Mouse (Mus musculus): ENCODE results near the gene Rbbp4. TPM values are rescaled to one million over a fixed set of nuclear protein-coding genes. Genes with fewer than 3 reads are reported as not detected.

The Rbbp4 gene
- polyA plus RNA-seq, 1 experiment, result 215 TPM

DNA sequence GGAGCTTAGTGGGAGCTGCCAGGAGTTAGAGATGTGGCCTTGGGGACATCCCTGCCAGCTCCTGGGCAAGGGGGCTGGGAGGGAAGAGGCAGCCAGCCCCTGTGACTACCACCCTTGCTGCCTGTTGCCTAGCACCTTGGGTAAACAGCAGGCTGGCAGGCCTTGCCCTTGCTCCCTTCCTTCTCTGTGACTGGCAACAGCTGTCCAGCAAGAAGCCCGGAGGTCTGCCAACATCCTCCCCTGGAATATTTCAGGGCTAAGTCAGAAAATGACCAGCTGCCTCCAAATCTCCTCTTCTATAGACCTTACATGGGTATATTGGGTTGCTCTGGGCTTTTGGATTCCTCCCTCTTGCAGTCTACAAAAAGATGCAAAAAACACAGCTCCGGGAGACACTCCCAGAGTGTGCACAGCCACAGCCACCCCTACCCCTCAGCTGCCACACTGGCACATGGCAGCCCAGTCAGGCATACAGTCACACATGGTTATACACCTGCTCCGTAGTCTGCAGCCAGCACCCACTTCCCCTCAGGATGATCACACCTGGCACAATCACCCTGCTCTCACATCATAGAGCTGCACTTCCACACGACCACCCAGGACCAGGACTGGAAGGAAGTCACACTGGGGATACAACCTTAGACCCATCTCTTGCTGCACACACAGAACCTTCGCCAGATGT lies 49.0 kb downstream of the Rbbp4 start:
- Histone ChIP-seq H3K4me1 (ENCODE audit: control insufficient read depth, insufficient read depth, low read length) (no peaks in the 10 kb centered on the region; the same call in 1 of the 2 replicates), H3K4me3 (replicated peaks; ENCODE audit: control insufficient read depth, low read depth, low read length) (no peak overlapping the region), H3K27ac (ENCODE audit: control insufficient read depth, insufficient read depth, low read depth, low read length, poor library complexity) (no peak overlapping the region)
- 42% methylated on average over 5 of the region's 5 CpGs for WGBS
- TF ChIP-seq CTCF (IDR thresholded peaks at IDR 0.05; ENCODE audit: control insufficient read depth, insufficient read depth, low read length) (no peak), POLR2A (IDR thresholded peaks at IDR 0.05; ENCODE audit: borderline replicate concordance, control insufficient read depth, low read depth, low read length) (no peak)

DNA sequence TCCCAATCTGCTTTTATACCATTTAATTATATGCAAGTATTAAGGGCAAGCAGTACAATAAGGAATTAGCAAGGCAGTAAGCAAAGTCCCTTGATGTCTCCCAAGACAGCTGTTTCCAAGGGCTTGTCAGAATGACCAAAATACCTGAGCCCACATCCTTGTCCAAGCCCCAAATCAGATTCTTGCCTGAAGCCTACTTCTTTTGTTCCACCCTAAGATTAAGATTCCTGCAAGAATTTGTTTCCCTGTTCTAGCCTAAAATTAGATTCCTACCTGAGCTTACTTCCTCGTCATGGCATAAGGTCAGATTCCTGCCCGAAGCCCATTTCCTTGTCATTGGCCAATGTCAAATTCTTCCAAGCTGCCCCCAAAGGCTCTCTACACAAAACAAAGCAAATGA lies 50.5 kb downstream of the Rbbp4 start:
- no peak for TF ChIP-seq CTCF (IDR thresholded peaks at IDR 0.05; ENCODE audit: control insufficient read depth, insufficient read depth, low read length)
- TF ChIP-seq POLR2A (IDR thresholded peaks at IDR 0.05; ENCODE audit: borderline replicate concordance, control insufficient read depth, low read depth, low read length), result no peak
- H3K4me1 ChIP-seq (ENCODE audit: control insufficient read depth, insufficient read depth, low read length), result no peaks in the 10 kb centered on the region; the same call in 1 of the 2 replicates
- H3K27ac ChIP-seq (ENCODE audit: control insufficient read depth, insufficient read depth, low read depth, low read length, poor library complexity), result no peak overlapping the region
- H3K4me3 ChIP-seq (replicated peaks; ENCODE audit: control insufficient read depth, low read depth, low read length), result no peak overlapping the region
- 77% methylated on average over 2 of the region's 2 CpGs for WGBS

DNA sequence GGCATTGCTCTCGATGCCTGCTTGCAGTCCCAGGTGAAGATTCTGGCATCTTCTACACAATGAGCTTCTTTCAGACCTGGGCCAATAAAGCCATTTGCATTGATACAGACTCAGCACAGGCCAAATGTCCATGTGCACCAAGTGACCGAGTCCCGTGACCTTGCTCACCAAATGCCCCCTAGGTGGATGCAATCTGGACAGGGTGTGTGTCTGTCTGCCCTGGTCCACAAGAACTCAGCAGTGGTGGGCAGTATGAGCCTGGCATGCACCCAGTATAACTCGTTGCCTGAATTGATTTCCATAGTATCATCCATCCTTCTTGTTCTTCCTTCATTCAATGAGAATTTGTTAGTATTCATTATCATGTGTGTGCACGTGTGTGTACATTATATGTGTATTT lies 51.9 kb downstream of the Rbbp4 start:
- H3K4me1 ChIP-seq (ENCODE audit: control insufficient read depth, insufficient read depth, low read length), result no peaks in the 10 kb centered on the region; the same call in 1 of the 2 replicates
- no peak overlapping the region for H3K4me3 ChIP-seq (replicated peaks; ENCODE audit: control insufficient read depth, low read depth, low read length)
- H3K27ac ChIP-seq (ENCODE audit: control insufficient read depth, insufficient read depth, low read depth, low read length, poor library complexity), result no peak overlapping the region
- 78% methylated on average over 5 of the region's 5 CpGs for WGBS
- no peak for TF ChIP-seq POLR2A (IDR thresholded peaks at IDR 0.05; ENCODE audit: borderline replicate concordance, control insufficient read depth, low read depth, low read length)
- no peak for TF ChIP-seq CTCF (IDR thresholded peaks at IDR 0.05; ENCODE audit: control insufficient read depth, insufficient read depth, low read length)

DNA sequence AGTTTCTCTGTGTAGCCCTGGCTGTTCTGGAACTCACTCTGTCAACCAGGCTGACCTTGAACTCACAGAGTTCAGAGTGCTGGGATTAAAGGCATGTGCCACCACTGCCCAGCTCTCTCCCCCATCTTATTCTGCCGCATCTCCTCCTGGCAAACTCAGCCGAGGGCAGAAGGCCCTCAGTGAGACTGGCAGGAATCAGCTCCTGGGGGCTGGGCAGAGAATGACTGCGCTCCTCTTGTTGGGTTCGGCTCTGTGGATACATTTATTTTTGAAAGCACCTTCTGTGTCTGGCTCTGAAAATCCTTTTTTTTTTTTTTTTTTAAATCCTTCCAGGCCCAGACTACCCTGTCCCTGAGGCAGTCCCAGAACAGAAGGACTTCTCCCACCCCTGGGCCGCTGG lies 52.4 kb downstream of the Rbbp4 start:
- TF ChIP-seq CTCF (IDR thresholded peaks at IDR 0.05; ENCODE audit: control insufficient read depth, insufficient read depth, low read length) (no peak), POLR2A (IDR thresholded peaks at IDR 0.05; ENCODE audit: borderline replicate concordance, control insufficient read depth, low read depth, low read length) (no peak)
- 85% methylated on average over 5 of the region's 5 CpGs for WGBS
- no peaks in the 10 kb centered on the region; the same call in 1 of the 2 replicates for H3K4me1 ChIP-seq (ENCODE audit: control insufficient read depth, insufficient read depth, low read length)
- no peak overlapping the region for H3K4me3 ChIP-seq (replicated peaks; ENCODE audit: control insufficient read depth, low read depth, low read length)
- H3K27ac ChIP-seq (ENCODE audit: control insufficient read depth, insufficient read depth, low read depth, low read length, poor library complexity), result no peak overlapping the region

DNA sequence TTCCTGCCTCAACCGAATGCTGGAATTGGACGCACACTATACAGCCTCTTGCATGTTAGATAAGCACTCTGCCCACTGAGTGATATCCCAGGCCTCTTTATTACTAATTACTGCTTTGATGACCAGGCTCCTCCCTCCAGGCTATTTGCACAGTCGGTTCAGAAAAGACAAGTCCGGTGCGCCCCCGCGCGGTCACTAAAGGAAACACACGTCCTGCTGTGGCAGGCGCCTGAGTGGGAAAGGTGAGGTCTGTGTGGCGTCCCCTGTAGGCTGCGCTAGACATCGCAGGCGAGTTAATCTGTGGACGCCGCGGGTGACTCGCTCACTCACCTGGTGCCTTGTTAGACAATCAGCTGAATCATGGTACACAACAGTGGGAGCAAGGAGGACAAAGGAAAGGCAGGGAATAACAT lies 58.7 kb downstream of the Rbbp4 start:
- peak; percentile 30; the same call in 1 of the 2 replicates for TF ChIP-seq POLR2A (IDR thresholded peaks at IDR 0.05; ENCODE audit: borderline replicate concordance, control insufficient read depth, low read depth, low read length)
- peak; percentile 98 for TF ChIP-seq CTCF (IDR thresholded peaks at IDR 0.05; ENCODE audit: control insufficient read depth, insufficient read depth, low read length)
- 2% methylated on average over 18 of the region's 18 CpGs for WGBS
- 0 out of 2 replicates have a peak, but pooled peaks cover 1% of the 10 kb centered on the region for H3K4me1 ChIP-seq (ENCODE audit: control insufficient read depth, insufficient read depth, low read length)
- no peak overlapping the region for H3K27ac ChIP-seq (ENCODE audit: control insufficient read depth, insufficient read depth, low read depth, low read length, poor library complexity)
- H3K4me3 ChIP-seq (replicated peaks; ENCODE audit: control insufficient read depth, low read depth, low read length), result no peak overlapping the region

DNA sequence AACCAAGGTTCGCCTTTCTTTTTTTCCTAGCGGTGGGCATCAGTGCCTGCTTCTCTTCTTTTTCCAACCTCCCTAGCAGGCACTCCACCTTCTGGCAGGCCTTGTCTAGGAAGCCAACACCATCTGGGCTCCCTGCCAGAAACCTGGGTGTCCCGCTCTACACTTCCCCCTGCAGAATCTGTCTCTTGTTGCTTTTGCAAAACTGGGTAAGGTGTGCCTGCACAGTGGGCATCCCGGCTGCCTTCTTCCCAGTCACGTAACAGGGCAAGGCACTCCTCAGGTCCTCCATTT lies 62.5 kb downstream of the Rbbp4 start:
- H3K27ac ChIP-seq (ENCODE audit: control insufficient read depth, insufficient read depth, low read depth, low read length, poor library complexity), result no peak overlapping the region
- 0 out of 2 replicates have a peak, but pooled peaks cover 1% of the 10 kb centered on the region for H3K4me1 ChIP-seq (ENCODE audit: control insufficient read depth, insufficient read depth, low read length)
- H3K4me3 ChIP-seq (replicated peaks; ENCODE audit: control insufficient read depth, low read depth, low read length), result no peak overlapping the region
- TF ChIP-seq POLR2A (IDR thresholded peaks at IDR 0.05; ENCODE audit: borderline replicate concordance, control insufficient read depth, low read depth, low read length) (no peak), CTCF (IDR thresholded peaks at IDR 0.05; ENCODE audit: control insufficient read depth, insufficient read depth, low read length) (no peak)
- WGBS, result 15% methylated on average over 5 of the region's 5 CpGs

DNA sequence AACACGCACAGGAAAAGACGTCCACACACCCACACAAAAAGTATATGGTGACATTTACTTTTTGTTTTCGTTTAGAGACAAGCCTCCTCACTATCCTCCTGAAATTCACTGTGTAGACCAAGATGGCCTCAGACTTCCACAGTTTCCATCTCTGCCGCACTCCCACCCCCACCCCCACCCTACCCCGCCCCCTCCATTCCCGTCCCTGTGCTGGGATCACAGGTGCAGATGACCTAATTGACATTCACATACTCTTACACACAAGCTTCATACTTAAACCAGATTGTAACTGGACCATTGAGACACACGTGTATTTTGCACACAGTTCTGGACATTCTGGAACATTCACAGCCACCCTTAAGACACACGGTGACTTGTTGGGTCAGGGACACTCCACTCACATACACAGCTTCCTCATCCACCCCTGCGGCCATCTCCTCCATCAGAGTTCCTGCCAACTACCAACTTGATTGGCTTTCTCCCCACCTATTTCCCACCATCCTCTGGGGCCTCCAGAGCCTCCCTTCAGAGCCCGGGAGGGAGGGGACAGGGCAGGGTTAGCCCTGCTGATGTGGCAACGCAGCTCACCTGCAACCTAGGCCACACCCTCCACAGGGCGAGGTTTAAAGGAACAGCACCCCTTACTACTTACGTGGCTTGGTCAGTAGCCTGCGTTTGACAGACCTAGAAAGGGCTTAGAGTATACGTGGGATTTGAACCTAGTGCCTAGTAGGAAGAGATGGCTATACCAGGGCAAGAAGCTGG lies 63.0 kb downstream of the Rbbp4 start:
- 0 out of 2 replicates have a peak, but pooled peaks cover 1% of the 10 kb centered on the region for H3K4me1 ChIP-seq (ENCODE audit: control insufficient read depth, insufficient read depth, low read length)
- WGBS, result 25% methylated on average over 15 of the region's 15 CpGs
- no peak overlapping the region for H3K27ac ChIP-seq (ENCODE audit: control insufficient read depth, insufficient read depth, low read depth, low read length, poor library complexity)
- TF ChIP-seq POLR2A (IDR thresholded peaks at IDR 0.05; ENCODE audit: borderline replicate concordance, control insufficient read depth, low read depth, low read length), result no peak
- no peak for TF ChIP-seq CTCF (IDR thresholded peaks at IDR 0.05; ENCODE audit: control insufficient read depth, insufficient read depth, low read length)
- no peak overlapping the region for H3K4me3 ChIP-seq (replicated peaks; ENCODE audit: control insufficient read depth, low read depth, low read length)

DNA sequence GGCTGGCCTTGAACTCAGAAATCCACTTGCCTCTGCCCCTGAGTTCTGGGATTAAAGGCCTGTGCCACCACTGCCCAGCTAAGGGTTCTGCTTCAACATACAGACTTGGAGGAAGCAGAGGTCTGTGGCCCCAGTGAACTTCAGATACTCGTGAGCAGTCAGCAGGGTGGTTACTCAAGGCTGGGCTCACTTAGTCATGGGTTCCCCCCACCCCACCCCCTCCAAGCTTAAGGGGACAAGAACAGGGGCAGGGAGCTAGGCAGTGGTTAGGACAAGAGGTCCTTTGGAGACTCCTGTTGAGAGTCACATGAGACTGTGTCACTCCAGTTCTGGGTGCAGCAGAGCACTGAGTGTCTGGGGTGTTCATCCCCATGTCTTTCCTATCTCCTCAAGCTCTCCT lies 66.5 kb downstream of the Rbbp4 start:
- TF ChIP-seq POLR2A (IDR thresholded peaks at IDR 0.05; ENCODE audit: borderline replicate concordance, control insufficient read depth, low read depth, low read length) (no peak), CTCF (IDR thresholded peaks at IDR 0.05; ENCODE audit: control insufficient read depth, insufficient read depth, low read length) (no peak)
- no peak overlapping the region for H3K27ac ChIP-seq (ENCODE audit: control insufficient read depth, insufficient read depth, low read depth, low read length, poor library complexity)

More for the DNA sequence above, 66.5 kb downstream of the Rbbp4 start:
- no peak overlapping the region for H3K4me3 ChIP-seq (replicated peaks; ENCODE audit: control insufficient read depth, low read depth, low read length)
- H3K4me1 ChIP-seq (ENCODE audit: control insufficient read depth, insufficient read depth, low read length), result 0 out of 2 replicates have a peak, but pooled peaks cover 1% of the 10 kb centered on the region
- 32% methylated on average over 1 of the region's 1 CpGs for whole genome bisulfite sequencing

Measured in bone marrow, adult 2 months (tissue).